Mouse (Mus musculus) olfactory bulb, adult 2 months (tissue): Measurements from ENCODE around the gene Usp54. TPM values are rescaled to one million over a fixed set of nuclear protein-coding genes. Genes with fewer than 3 reads are reported as not detected.

ENCODE experiments used
- H3K27ac ChIP-seq: fragments of 200-500 bp; 2 replicates; pipeline ENCODE4 v1.5.1; 2012; ENCODE audit warnings: low read depth, low read length; ENCODE audit not compliant: insufficient read depth
- H3K4me1 ChIP-seq: fragments of 200-500 bp; 2 replicates; pipeline ENCODE4 v1.6.1; 2012; ENCODE audit warnings: low read length; ENCODE audit not compliant: control insufficient read depth, insufficient read depth
- H3K4me3 ChIP-seq: fragments of 200-500 bp; 2 replicates; pipeline ENCODE4 v1.5.1; 2012; ENCODE audit warnings: mild to moderate bottlenecking, low read depth, low read length, moderate library complexity; ENCODE audit not compliant: insufficient read depth
- CTCF ChIP-seq: fragments of 200-500 bp; IDR thresholded peaks from 2 replicates; pipeline ENCODE4 v1.5.1; 2012; ENCODE audit warnings: low read depth, mild to moderate bottlenecking, low read length, moderate library complexity; ENCODE audit not compliant: insufficient read depth
- POLR2A ChIP-seq: fragments of 200-500 bp; IDR thresholded peaks from 2 replicates; pipeline ENCODE4 v1.6.1; 2012; ENCODE audit warnings: mild to moderate bottlenecking, low read depth, low read length, moderate library complexity; ENCODE audit not compliant: insufficient read depth
- WGBS: fragments of 180-500 bp; shearing (Covaris S2); methylation state at CpG from one replicate; pipeline ENCODE4 v1.1.7; 2018; 5-methylcytosine and 5-hydroxymethylcytosine counted together
- polyA plus RNA-seq: library from polyadenylated mRNA; stranded (reverse); fragments of >200 nt; gene quantifications from 2 replicates; pipeline ENCODE4 v1.2.4, GENCODE M21; 2012; ENCODE audit warnings: low replicate concordance; ENCODE audit not compliant: missing spikeins, insufficient read depth, insufficient read length

The Usp54 gene
- polyA plus RNA-seq = 58.6 TPM in 1 of 2 replicates, not detected in the other

GRCm38 (mm10) chr14:20640644-20641437 is at the start of gene Usp54:
Usp54 (minus strand) TSS chr14:20641063.
- WGBS = under 1% methylated on average over 73 of the region's 73 CpGs
- Histone ChIP-seq H3K27ac (peak within 1 kb of the TSS; percentile 91), H3K4me1 (peaks cover 2% of the 10 kb centered on the region; the same call in 1 of the 2 replicates), H3K4me3 (peak within 1 kb of the TSS; percentile 81)
- TF ChIP-seq CTCF (no peak), POLR2A (peak; percentile 85)

- TF ChIP-seq POLR2A = no peak
- TF ChIP-seq CTCF = no peak
- Histone ChIP-seq H3K4me1 (peaks cover 10% of the 10 kb centered on the region; the same call in 1 of the 2 replicates), H3K27ac (no peak overlapping the region), H3K4me3 (no peak overlapping the region)
- 77% methylated on average over 2 of the region's 2 CpGs for WGBS
These were observed 48.1 kb upstream of the Usp54 start for GRCm38 (mm10) chr14:20689009-20689408.

GRCm38 (mm10) chr14:20686576-20686975 is 45.7 kb upstream of the Usp54 start:
- 51% methylated on average over 3 of the region's 3 CpGs for WGBS
- no peak for TF ChIP-seq CTCF
- no peak for TF ChIP-seq POLR2A
- H3K4me1 ChIP-seq = peaks cover 10% of the 10 kb centered on the region; the same call in 1 of the 2 replicates
- H3K27ac ChIP-seq = peak overlapping the region; percentile 46; the same call in 1 of the 2 replicates
- H3K4me3 ChIP-seq = no peak overlapping the region

- Histone ChIP-seq H3K4me3 (no peak overlapping the region), H3K4me1 (peaks cover 7% of the 10 kb centered on the region; the same call in 1 of the 2 replicates), H3K27ac (no peak overlapping the region)
- 68% methylated on average over 3 of the region's 3 CpGs for WGBS
- TF ChIP-seq POLR2A = no peak
- TF ChIP-seq CTCF = no peak
These were observed 41.6 kb upstream of the Usp54 start for GRCm38 (mm10) chr14:20682498-20682897.

- H3K27ac ChIP-seq = no peak overlapping the region
- TF ChIP-seq POLR2A (no peak), CTCF (no peak)
- H3K4me1 ChIP-seq = peaks cover 7% of the 10 kb centered on the region; the same call in 1 of the 2 replicates
- 92% methylated on average over 2 of the region's 2 CpGs for WGBS
- H3K4me3 ChIP-seq = no peak overlapping the region
These were observed 40.9 kb upstream of the Usp54 start for GRCm38 (mm10) chr14:20681742-20682141.

GRCm38 (mm10) chr14:20677906-20678305 is 37.0 kb upstream of the Usp54 start:
- 92% methylated on average over 4 of the region's 4 CpGs for WGBS
- TF ChIP-seq CTCF = no peak
- no peak for TF ChIP-seq POLR2A
- Histone ChIP-seq H3K4me1 (no peaks in the 10 kb centered on the region), H3K27ac (no peak overlapping the region), H3K4me3 (no peak overlapping the region)

GRCm38 (mm10) chr14:20674064-20674833 is 33.4 kb upstream of the Usp54 start, which contains the start of gene Sec24c:
Sec24c (plus strand) TSS chr14:20674308.
- under 1% methylated on average over 43 of the region's 43 CpGs for WGBS
- TF ChIP-seq CTCF (no peak), POLR2A (peak; percentile 72; the same call in 1 of the 2 replicates)
- Histone ChIP-seq H3K4me3 (peak within 1 kb of the TSS; percentile 84), H3K27ac (peak within 1 kb of the TSS; percentile 79), H3K4me1 (no peaks in the 10 kb centered on the region)

- H3K27ac ChIP-seq = peak overlapping the region; percentile 79; the same call in 1 of the 2 replicates
- peak overlapping the region; percentile 50 for H3K4me3 ChIP-seq
- TF ChIP-seq POLR2A = no peak
- TF ChIP-seq CTCF = no peak
- 6% methylated on average over 13 of the region's 13 CpGs for WGBS
- no peaks in the 10 kb centered on the region for H3K4me1 ChIP-seq
These were observed 32.8 kb upstream of the Usp54 start for GRCm38 (mm10) chr14:20673735-20674063.
